Mouse (Mus musculus) stomach, embryonic 15.5 days (tissue): ENCODE data around the gene Slc22a21. TPM values are rescaled to one million over a fixed set of nuclear protein-coding genes. Genes with fewer than 3 reads are reported as not detected.

ENCODE experiments used
- ATAC-seq: fragments of 200-750 bp; cut with Nextera tagmentation; 2 replicates; pipeline ENCODE4 v1.8.0; 2017; ENCODE audit warnings: low read depth, moderate number of reproducible peaks, moderate TSS enrichment; ENCODE audit not compliant: insufficient read depth, low FRiP score
- H3K27ac ChIP-seq: fragments of 300-500 bp; sonication (generic); 2 replicates; pipeline ENCODE4 v1.5.1; 2015; ENCODE audit warnings: mild to moderate bottlenecking, inconsistent platforms
- H3K27me3 ChIP-seq: fragments of 300-500 bp; sonication (generic); replicated peaks from 2 replicates; pipeline ENCODE4 v1.6.1; 2015; ENCODE audit warnings: inconsistent platforms
- H3K36me3 ChIP-seq: fragments of 300-500 bp; sonication (generic); 2 replicates; pipeline ENCODE4 v1.6.1; 2015; ENCODE audit warnings: inconsistent platforms
- H3K4me1 ChIP-seq: fragments of 300-500 bp; sonication (generic); 2 replicates; pipeline ENCODE4 v1.6.1; 2015; ENCODE audit warnings: inconsistent platforms
- H3K4me2 ChIP-seq: fragments of 300-500 bp; sonication (generic); 2 replicates; pipeline ENCODE4 v1.6.1; 2015; ENCODE audit warnings: mild to moderate bottlenecking, inconsistent platforms
- H3K4me3 ChIP-seq: fragments of 300-500 bp; sonication (generic); replicated peaks from 2 replicates; pipeline ENCODE4 v1.5.1; 2015; ENCODE audit warnings: inconsistent platforms
- H3K9ac ChIP-seq: fragments of 300-500 bp; sonication (generic); 2 replicates; pipeline ENCODE4 v1.6.1; 2015; ENCODE audit warnings: inconsistent platforms
- H3K9me3 ChIP-seq: fragments of 300-500 bp; sonication (generic); 2 replicates; pipeline ENCODE4 v1.6.1; 2016; ENCODE audit warnings: inconsistent platforms
- WGBS: fragments of 180-500 bp; shearing (Covaris S2); methylation state at CpG from one replicate; pipeline ENCODE4 v1.1.7; 2015; 5-methylcytosine and 5-hydroxymethylcytosine counted together
- polyA plus RNA-seq: library from polyadenylated mRNA; unstranded; fragments of >200 nt; fragmentation: Nextera tagmentation; extraction: Ambion mirVana; gene quantifications from 2 replicates; pipeline ENCODE4 v1.2.1, GENCODE M21; 2015

Slc22a21 gene
- 8.8 and 8.9 TPM in 2 replicates for polyA plus RNA-seq

GRCm38 (mm10) chr11:53979788-53980621, at the start of gene Slc22a21:
Slc22a21 (minus strand) TSS chr11:53980332.
- peak within 1 kb of the TSS; percentile 61 for H3K9ac ChIP-seq
- H3K27me3 ChIP-seq: no peaks in the 10 kb centered on the region
- peak within 1 kb of the TSS; percentile 84 for H3K27ac ChIP-seq
- H3K9me3 ChIP-seq: no peaks in the 10 kb centered on the region
- H3K4me1 ChIP-seq: 0 out of 2 replicates have a peak, but pooled peaks cover 4% of the 10 kb centered on the region
- H3K4me3 ChIP-seq: peak within 1 kb of the TSS; percentile 68
- H3K4me2 ChIP-seq: peak within 1 kb of the TSS; percentile 94
- WGBS: 2% methylated on average over 73 of the region's 73 CpGs
- peak; percentile 92 for ATAC-seq
- H3K36me3 ChIP-seq: no peaks in the 10 kb centered on the region

GRCm38 (mm10) chr11:54028997-54029396, 48.9 kb upstream of the Slc22a21 start:
- H3K9ac ChIP-seq: no peak overlapping the region
- 80% methylated on average over 4 of the region's 4 CpGs for WGBS
- peak overlapping the region; percentile 78 for H3K4me2 ChIP-seq
- H3K27me3 ChIP-seq: peaks cover 12% of the 10 kb centered on the region; the same call in 1 of the 2 replicates
- H3K27ac ChIP-seq: no peak overlapping the region
- H3K36me3 ChIP-seq: no peaks in the 10 kb centered on the region
- no peak for ATAC-seq
- H3K4me1 ChIP-seq: peaks cover 7% of the 10 kb centered on the region
- 0 out of 2 replicates have a peak overlapping the region, but pooled peaks have one; percentile 48 for H3K4me3 ChIP-seq
- no peaks in the 10 kb centered on the region for H3K9me3 ChIP-seq

DNA sequence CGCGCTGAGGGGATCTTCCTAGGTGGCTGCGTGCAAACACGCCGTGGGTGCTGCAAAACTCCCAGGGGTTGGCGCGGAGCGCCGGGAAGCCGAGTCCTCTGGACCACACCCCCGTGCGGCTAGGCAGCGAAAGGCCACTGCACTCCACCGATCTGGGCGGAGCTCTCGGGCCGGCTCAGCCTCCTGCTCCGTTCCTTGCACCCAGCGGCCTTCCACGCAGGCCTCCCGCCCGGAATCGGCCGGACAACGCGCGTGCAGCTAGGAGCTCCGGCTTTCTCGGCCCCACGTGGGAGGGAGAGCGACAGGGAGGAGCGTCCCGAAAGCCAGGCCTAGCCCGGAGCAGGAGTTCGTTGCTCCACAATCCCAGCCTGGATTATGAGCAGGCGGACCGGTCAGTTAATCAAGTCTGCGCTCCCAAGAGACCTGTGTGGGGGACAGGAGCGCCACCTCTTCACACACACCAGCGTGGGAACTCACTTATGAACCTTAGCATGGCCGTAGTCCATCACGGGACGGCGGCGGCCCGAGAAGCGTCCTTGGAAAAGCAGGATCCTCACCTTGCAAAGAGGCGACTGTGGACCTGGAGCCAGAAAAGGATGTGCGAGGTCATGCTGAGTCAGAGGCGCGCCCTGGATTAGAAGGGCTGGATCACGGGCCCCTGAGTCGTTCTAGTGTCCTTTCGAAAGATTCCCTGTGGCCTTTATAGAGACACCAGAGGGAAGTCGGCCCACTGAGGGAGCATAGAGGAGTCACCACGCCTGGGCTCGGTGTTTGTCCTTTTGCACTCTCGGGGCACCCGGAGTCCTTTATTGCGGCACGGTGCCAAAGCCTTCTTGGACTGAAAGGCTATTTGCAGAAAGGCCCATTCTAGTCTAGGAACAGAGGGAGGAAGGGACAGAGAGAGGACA, 48.2 kb upstream of the Slc22a21 start, which contains the start of gene Slc22a4:
Gene Slc22a4 (minus strand): TSS at position 47 of the 908 bp plus-strand sequence.
- WGBS: 4% methylated on average over 61 of the region's 61 CpGs
- H3K9ac ChIP-seq: peak within 1 kb of the TSS; percentile 4; the same call in 1 of the 2 replicates
- peaks cover 7% of the 10 kb centered on the region for H3K4me1 ChIP-seq
- H3K27ac ChIP-seq: no peak within 1 kb of the TSS
- H3K36me3 ChIP-seq: no peaks in the 10 kb centered on the region
- H3K9me3 ChIP-seq: no peaks in the 10 kb centered on the region
- H3K4me2 ChIP-seq: peak within 1 kb of the TSS; percentile 78
- peaks cover 12% of the 10 kb centered on the region; the same call in 1 of the 2 replicates for H3K27me3 ChIP-seq
- peak; percentile 89 for ATAC-seq
- H3K4me3 ChIP-seq: peak within 1 kb of the TSS; percentile 48

GRCm38 (mm10) chr11:54027131-54028043, 47.3 kb upstream of the Slc22a21 start:
- Histone ChIP-seq H3K36me3 (no peaks in the 10 kb centered on the region), H3K4me1 (peaks cover 7% of the 10 kb centered on the region), H3K9ac (0 out of 2 replicates have a peak overlapping the region, but pooled peaks have one; percentile 4), H3K27me3 (peaks cover 12% of the 10 kb centered on the region; the same call in 1 of the 2 replicates), H3K9me3 (no peaks in the 10 kb centered on the region), H3K4me2 (peak overlapping the region; percentile 78), H3K4me3 (peak overlapping the region; percentile 48), H3K27ac (no peak overlapping the region)
- WGBS: 16% methylated on average over 31 of the region's 31 CpGs
- ATAC-seq: no peak

GRCm38 (mm10) chr11:54026491-54027041, 46.4 kb upstream of the Slc22a21 start:
- H3K36me3 ChIP-seq: no peaks in the 10 kb centered on the region
- peaks cover 12% of the 10 kb centered on the region; the same call in 1 of the 2 replicates for H3K27me3 ChIP-seq
- H3K4me3 ChIP-seq: 0 out of 2 replicates have a peak overlapping the region, but pooled peaks have one; percentile 8
- 74% methylated on average over 1 of the region's 1 CpGs for WGBS
- H3K27ac ChIP-seq: no peak overlapping the region
- H3K9me3 ChIP-seq: no peaks in the 10 kb centered on the region
- no peak overlapping the region for H3K4me2 ChIP-seq
- peaks cover 7% of the 10 kb centered on the region for H3K4me1 ChIP-seq
- peak; percentile 88 for ATAC-seq
- no peak overlapping the region for H3K9ac ChIP-seq

- Histone ChIP-seq H3K27me3 (no peaks in the 10 kb centered on the region), H3K9me3 (no peaks in the 10 kb centered on the region), H3K36me3 (no peaks in the 10 kb centered on the region), H3K4me2 (no peak overlapping the region), H3K27ac (no peak overlapping the region), H3K4me3 (no peak overlapping the region), H3K4me1 (no peaks in the 10 kb centered on the region), H3K9ac (no peak overlapping the region)
- 64% methylated on average over 5 of the region's 5 CpGs for WGBS
- ATAC-seq: no peak
These were observed 41.4 kb upstream of the Slc22a21 start for GRCm38 (mm10) chr11:54021396-54022093.

- WGBS: 81% methylated on average over 3 of the region's 3 CpGs
- Histone ChIP-seq H3K36me3 (no peaks in the 10 kb centered on the region), H3K9me3 (no peaks in the 10 kb centered on the region), H3K4me3 (no peak overlapping the region), H3K4me1 (no peaks in the 10 kb centered on the region), H3K9ac (no peak overlapping the region), H3K4me2 (no peak overlapping the region), H3K27me3 (no peaks in the 10 kb centered on the region), H3K27ac (no peak overlapping the region)
- 0 out of 2 replicates have a peak, but pooled peaks have one; percentile 31 for ATAC-seq
These were observed 39.0 kb upstream of the Slc22a21 start for GRCm38 (mm10) chr11:54018893-54019732.

GRCm38 (mm10) chr11:54017596-54017995, 37.5 kb upstream of the Slc22a21 start:
- Histone ChIP-seq H3K27me3 (no peaks in the 10 kb centered on the region), H3K4me1 (no peaks in the 10 kb centered on the region), H3K9me3 (no peaks in the 10 kb centered on the region), H3K4me2 (no peak overlapping the region), H3K9ac (no peak overlapping the region), H3K4me3 (no peak overlapping the region), H3K27ac (no peak overlapping the region), H3K36me3 (no peaks in the 10 kb centered on the region)
- no peak for ATAC-seq
- WGBS: 79% methylated on average over 4 of the region's 4 CpGs

DNA sequence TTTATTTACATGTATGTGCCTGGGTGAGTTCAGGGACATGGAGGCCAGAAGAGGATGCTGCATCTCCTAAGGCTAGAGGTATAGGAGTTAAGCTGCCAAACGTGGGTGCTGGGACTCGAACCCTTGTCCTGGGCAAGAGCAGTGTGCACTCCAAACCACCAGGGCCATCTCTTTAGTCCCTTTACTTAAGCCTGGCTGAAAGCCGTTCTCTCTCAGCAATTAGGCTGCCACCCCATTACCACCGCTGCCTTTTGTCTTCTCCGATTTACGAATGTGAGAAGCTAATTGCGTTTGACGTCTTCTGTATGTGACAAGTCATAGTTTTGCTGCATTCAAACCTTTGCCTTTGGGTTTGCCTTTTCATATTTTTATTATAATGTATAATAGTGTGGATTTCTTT, 35.9 kb upstream of the Slc22a21 start:
- Histone ChIP-seq H3K4me3 (no peak overlapping the region), H3K9ac (no peak overlapping the region), H3K27ac (no peak overlapping the region), H3K36me3 (no peaks in the 10 kb centered on the region), H3K9me3 (no peaks in the 10 kb centered on the region), H3K4me2 (no peak overlapping the region), H3K4me1 (no peaks in the 10 kb centered on the region), H3K27me3 (no peaks in the 10 kb centered on the region)
- ATAC-seq: no peak
- WGBS: 79% methylated on average over 8 of the region's 8 CpGs

DNA sequence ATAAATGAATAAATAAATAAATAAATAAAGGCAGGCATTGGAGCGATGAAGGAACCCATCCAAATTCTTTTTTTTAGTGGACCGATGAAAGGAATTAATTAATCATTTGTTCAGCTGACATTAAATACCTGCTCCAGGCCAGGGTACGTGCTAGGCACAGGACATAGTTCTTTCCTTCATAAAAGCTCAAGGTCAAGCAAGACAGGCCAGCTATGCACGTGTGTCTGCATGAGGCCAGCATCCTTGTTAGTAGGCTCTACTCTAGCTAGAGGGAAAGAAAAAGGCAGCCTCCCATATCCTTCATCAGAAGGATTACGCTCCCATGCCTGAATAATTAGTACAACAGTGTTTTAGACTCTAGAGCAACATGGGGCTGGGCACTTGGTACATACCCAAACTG, 32.8 kb upstream of the Slc22a21 start:
- H3K36me3 ChIP-seq: no peaks in the 10 kb centered on the region
- H3K9me3 ChIP-seq: no peaks in the 10 kb centered on the region
- no peaks in the 10 kb centered on the region for H3K4me1 ChIP-seq
- H3K4me2 ChIP-seq: no peak overlapping the region
- H3K4me3 ChIP-seq: no peak overlapping the region
- H3K27ac ChIP-seq: no peak overlapping the region
- H3K27me3 ChIP-seq: no peaks in the 10 kb centered on the region
- 82% methylated on average over 5 of the region's 5 CpGs for WGBS
- no peak overlapping the region for H3K9ac ChIP-seq
- no peak for ATAC-seq
